Mouse (Mus musculus) brain, embryonic 14.5 days (tissue): ENCODE data around the gene Il16. TPM values are rescaled to one million over a fixed set of nuclear protein-coding genes. Genes with fewer than 3 reads are reported as not detected.
A peak's percentile ranks its signal among the peaks of the same experiment; 100 is the strongest.

Source experiments
- DNase-seq: peaks from one replicate; pipeline ENCODE4 v3.0.0-alpha.2; 2011; ENCODE audit warnings: low read depth
- CTCF ChIP-seq: fragments of 200-500 bp; IDR thresholded peaks from 2 replicates; pipeline ENCODE4 v1.5.1; 2012; ENCODE audit warnings: inconsistent platforms, mild to moderate bottlenecking, moderate library complexity, borderline replicate concordance; ENCODE audit not compliant: insufficient read depth, insufficient read length; ENCODE audit errors: extremely low read depth
- POLR2A ChIP-seq: fragments of 200-500 bp; IDR thresholded peaks from 2 replicates; pipeline ENCODE4 v1.6.1; 2012; ENCODE audit warnings: mild to moderate bottlenecking, inconsistent platforms, borderline replicate concordance; ENCODE audit not compliant: poor library complexity, insufficient read depth, insufficient read length, severe bottlenecking; ENCODE audit errors: extremely low read depth
- polyA plus RNA-seq: library from polyadenylated mRNA; depleted of rRNA; stranded (reverse); fragments of >200 nt; gene quantifications from 2 replicates; pipeline ENCODE4 v1.2.3, GENCODE M21; 2012; rRNA removed

Il16 gene
- polyA plus RNA-seq, 1 experiment: 1.2 TPM

GRCm38 (mm10) chr7:83606796-83607195, 138.7 kb downstream of the Il16 start:
- DNase-seq: no peak
- TF ChIP-seq CTCF (no peak), POLR2A (no peak)

DNA sequence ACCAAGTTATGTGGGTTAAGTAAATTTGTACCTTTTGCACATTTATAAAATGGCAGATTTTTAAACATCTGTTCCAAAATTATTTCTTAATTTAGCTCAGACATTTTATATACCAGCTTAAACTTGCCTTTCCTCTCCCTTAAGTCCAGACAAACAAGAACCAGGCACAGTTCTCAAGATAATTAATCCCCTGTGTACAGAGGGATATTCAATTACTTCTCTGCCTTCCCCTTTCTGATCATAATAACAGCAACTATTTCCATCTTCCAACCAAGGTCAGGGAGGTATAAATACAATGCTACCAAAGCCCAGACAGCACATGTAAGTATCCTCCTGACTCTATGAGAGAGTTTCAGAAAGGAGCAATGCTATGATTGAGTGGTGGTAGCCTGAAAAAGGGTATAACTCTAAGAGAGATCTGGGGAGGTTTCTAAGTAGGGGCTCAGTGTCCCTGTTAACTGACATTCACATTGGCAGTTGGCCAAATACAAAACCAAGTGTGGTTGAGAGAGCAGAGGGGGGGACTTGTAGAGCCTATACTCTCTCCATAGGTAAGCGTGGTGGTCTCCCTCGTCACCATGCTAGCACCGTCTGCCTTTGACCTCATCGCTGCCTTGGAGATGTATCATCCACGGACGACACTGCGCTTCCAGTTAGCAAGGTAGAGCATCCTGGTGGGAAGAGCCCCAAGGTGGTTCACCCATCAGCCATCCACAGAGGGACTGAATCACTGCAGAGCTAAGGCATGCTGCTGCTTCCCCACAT, 141.2 kb downstream of the Il16 start:
- TF ChIP-seq POLR2A: no peak
- DNase-seq: peak; percentile 5

- peak; percentile 56 for DNase-seq
- no peak for TF ChIP-seq POLR2A
- peak; percentile 61 for TF ChIP-seq CTCF
Observed at GRCm38 (mm10) chr7:83599913-83600286, 145.6 kb downstream of the Il16 start.

DNA sequence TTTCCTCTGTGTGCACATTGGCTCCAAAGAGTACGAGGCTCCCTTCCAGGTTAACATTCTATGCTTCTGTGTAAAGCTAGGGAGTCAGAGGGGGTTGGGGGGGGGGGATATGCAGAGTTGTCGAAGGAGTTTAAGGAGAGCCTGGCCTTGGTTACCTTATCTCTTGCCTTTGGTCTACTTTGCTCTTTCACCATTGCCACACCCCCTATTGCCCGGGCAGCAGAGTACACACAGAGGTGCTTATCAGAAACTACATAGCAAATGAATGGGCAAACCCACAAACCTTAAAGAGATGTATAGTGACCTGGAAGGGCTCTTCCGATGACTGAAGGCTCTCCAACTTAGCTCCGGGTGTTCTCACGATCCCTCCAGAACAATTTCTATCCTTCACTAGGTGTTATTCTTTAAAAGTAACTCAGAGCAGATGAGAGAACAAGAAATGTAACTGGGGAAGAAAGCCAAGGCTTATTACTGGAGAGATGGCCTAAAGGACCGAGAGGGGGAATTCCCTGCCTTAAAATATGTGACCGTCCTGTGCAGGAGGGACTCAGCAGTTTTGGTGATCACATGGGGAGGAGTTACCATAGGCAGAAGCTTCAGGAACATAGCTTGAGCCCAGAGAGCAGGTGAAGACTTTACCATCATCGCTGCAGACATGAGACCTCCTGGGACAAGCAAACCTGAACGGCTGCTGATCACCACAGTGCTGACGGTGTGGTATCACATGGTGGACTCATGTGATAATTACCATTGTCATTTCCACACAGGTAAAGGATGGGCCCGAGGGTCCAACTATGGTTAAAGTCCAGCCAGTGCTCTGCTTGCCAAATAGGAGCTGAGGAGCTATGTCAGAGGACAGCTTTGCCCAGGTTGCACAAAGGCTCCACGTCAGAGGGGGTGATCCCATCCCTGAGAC, 146.3 kb downstream of the Il16 start:
- TF ChIP-seq POLR2A (no peak), CTCF (no peak)
- DNase-seq: no peak

DNA sequence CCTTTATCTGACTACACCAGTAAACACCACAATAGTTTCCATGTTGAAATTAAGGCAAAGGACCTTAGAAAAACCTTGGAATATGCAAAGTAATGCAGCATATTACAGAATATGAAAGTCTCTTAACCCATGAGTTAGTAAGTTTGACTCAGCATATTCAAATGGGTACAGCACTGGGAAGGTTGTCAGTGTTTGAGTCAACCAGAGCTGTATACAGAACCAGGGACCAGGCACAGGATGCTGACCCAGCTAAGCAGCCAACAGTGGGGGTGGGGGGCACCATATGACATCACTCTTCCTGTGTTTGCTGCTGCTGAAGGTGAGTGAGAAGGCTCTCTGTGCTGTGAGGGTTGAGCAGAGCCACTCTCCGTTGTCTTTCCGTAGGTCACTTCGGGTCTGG, 148.5 kb downstream of the Il16 start:
- DNase-seq: no peak
- TF ChIP-seq CTCF: no peak
- no peak for TF ChIP-seq POLR2A

DNA sequence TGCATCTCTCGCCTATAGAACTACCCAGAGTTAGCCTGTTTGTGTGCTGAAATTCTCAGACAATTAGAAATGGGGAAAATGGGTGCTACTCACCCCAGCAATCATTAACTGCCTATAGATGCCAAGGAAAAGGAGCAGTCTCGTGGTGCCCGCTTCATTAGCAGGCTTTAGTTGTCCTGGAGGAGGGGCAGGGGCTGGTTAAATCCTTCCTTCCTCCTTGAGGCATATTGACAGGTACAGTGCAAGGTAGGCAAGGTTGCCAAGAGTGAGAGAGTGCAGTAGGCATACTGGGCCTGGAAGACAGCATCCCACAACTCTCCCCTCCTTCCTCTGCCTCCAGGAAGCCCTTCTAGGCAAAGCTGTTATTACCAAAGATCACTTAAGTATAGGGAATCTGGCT, 151.5 kb downstream of the Il16 start:
- DNase-seq: no peak
- TF ChIP-seq CTCF (no peak), POLR2A (no peak)

Other genes starting within 250 kb of the Il16 start
- gene Tmc3, start 160.8 kb downstream of the Il16 start, polyA plus RNA-seq: 0.23 and 0.31 TPM in 2 replicates
- gene Stard5, start 113.8 kb downstream of the Il16 start, polyA plus RNA-seq: 6.2 and 7.2 TPM in 2 replicates
- gene Cfap161, start 49.2 kb upstream of the Il16 start, polyA plus RNA-seq: 0.45 and 0.52 TPM in 2 replicates
- 23.7 and 28.0 TPM in 2 replicates for gene Tlnrd1, start 138.6 kb upstream of the Il16 start, polyA plus RNA-seq
- 19.9 and 26.3 TPM in 2 replicates for gene Mesd, start 138.7 kb upstream of the Il16 start, polyA plus RNA-seq